Mouse (Mus musculus) embryonic fibroblast, embryonic 13.5 days (primary cell): ENCODE data around the gene Gm30191. TPM values are rescaled to one million over a fixed set of nuclear protein-coding genes. Genes with fewer than 3 reads are reported as not detected.
A peak's percentile ranks its signal among the peaks of the same experiment; 100 is the strongest.
"Not testable (repeated sequence)": the region's sequence is repeated elsewhere in the genome, so short reads cannot be mapped to it uniquely, and the experiment has no call there.

Source experiments
- H3K27ac ChIP-seq: 2 replicates; pipeline ENCODE4 v1.5.1; 2012; ENCODE audit warnings: low read length, control low read depth, inconsistent platforms; ENCODE audit not compliant: insufficient read depth
- H3K4me1 ChIP-seq: 2 replicates; pipeline ENCODE4 v1.6.1; 2011; ENCODE audit warnings: low read length; ENCODE audit not compliant: control insufficient read depth, insufficient read depth
- H3K4me3 ChIP-seq: 2 replicates; pipeline ENCODE4 v1.5.1; 2011; ENCODE audit warnings: mild to moderate bottlenecking, control low read depth, low read length; ENCODE audit not compliant: insufficient read depth
- CTCF ChIP-seq: IDR thresholded peaks from 2 replicates; pipeline ENCODE4 v1.5.1; 2011; ENCODE audit warnings: mild to moderate bottlenecking, control low read depth, low read length, moderate library complexity, borderline replicate concordance; ENCODE audit not compliant: insufficient read depth
- POLR2A ChIP-seq: IDR thresholded peaks from 2 replicates; pipeline ENCODE4 v1.6.1; 2011; ENCODE audit warnings: low read depth, mild to moderate bottlenecking, control low read depth, low read length, moderate library complexity
- polyA plus RNA-seq: library from polyadenylated mRNA; stranded (reverse); fragments of >200 nt; gene quantifications from 2 replicates; pipeline ENCODE4 v1.2.4, GENCODE M21; 2011; ENCODE audit warnings: low read depth; ENCODE audit not compliant: missing spikeins, insufficient read length

Gene Gm30191
- polyA plus RNA-seq, 1 experiment: not detected

DNA sequence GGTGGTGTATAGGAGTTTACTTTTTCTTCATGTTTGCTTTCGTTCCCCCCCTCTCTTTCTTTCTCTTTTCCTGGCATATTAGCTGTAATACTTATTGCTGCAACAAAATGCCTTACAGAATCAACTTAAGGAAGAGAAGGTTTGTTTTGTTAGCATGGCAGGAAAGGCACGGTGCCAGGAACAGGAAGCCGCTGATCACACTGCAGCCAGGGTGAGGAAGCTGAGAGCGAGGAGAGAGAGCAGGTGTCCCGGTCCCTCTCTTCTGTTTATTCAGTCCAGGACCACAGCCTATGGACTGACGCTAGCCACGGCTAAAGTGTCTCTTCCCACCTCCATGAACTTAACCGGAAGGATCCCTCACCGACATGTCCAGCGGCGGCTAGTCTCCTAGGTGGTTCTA lies 11.6 kb downstream of the Gm30191 start:
- no peaks in the 10 kb centered on the region for H3K4me1 ChIP-seq
- no peak overlapping the region for H3K4me3 ChIP-seq
- TF ChIP-seq POLR2A: no peak
- TF ChIP-seq CTCF: no peak
- H3K27ac ChIP-seq: no peak overlapping the region

GRCm38 (mm10) chr4:134263191-134263590 lies 16.5 kb downstream of the Gm30191 start:
- Histone ChIP-seq H3K4me3 (no peak overlapping the region), H3K4me1 (no peaks in the 10 kb centered on the region), H3K27ac (no peak overlapping the region)
- no peak for TF ChIP-seq POLR2A
- TF ChIP-seq CTCF: peak; percentile 80; the same call in 1 of the 2 replicates

DNA sequence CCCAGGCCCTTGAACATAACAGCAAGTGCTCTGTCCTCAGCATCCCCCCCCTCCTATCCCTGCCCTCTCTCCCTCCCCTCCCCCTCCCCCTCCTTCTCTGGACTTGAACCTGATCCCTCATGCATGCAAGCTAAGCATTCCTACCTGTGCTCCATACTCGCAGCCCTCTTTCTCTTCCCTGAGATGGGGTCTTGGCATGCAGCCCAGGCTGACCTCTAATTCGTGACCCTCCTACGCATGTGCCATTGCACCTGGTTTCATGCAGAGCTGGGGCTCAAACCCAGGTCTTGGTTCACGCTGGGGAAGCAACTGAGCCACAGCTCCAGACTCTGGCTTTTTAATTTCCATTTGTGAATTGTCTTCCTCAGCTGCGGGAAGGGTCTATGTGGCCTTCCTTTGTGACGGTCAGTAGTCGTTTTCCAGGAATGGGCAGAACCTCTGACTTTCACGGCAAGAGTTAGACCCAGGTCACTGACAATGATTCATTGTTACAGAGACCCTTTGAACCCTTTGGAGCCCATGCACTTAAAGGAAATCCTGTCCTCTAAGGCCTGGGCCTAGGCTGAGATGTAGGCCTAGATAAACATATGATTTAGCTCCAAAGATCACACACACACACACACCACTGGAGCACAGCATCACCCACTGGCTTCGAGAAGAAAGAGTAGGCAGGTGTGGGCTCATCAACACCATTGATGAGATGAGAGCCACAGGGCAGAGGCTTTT lies 19.3 kb downstream of the Gm30191 start:
- H3K27ac ChIP-seq: no peak overlapping the region
- no peaks in the 10 kb centered on the region for H3K4me1 ChIP-seq
- no peak overlapping the region for H3K4me3 ChIP-seq
- TF ChIP-seq POLR2A (no peak), CTCF (no peak)

DNA sequence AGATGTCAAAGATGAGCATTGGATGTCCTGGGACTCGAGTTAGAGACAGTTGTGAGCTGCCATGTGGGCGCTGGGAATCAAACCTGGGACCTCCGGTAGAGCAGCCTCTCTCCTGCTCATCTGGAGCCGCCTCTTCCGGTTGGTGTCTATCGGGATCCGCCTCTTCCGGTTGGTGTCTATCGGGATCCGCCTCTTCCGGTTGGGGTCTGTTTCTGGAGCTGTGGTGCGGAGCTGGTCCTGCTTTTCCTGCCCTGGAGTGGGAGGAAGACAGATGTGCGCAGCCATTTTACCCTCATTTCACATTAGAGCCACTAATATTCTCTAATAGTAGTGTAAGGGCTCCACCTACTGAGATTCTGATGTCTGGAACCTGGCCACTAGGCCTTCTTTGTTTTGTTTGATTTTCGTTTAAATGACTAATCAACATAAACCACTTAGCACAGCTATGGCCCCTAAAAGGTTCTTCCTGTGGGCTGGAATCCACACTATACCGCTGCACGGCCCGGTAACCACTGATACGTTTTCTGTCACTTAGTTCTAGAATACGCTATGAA lies 21.4 kb downstream of the Gm30191 start:
- no peak overlapping the region for H3K27ac ChIP-seq
- TF ChIP-seq POLR2A (no peak), CTCF (no peak)

DNA sequence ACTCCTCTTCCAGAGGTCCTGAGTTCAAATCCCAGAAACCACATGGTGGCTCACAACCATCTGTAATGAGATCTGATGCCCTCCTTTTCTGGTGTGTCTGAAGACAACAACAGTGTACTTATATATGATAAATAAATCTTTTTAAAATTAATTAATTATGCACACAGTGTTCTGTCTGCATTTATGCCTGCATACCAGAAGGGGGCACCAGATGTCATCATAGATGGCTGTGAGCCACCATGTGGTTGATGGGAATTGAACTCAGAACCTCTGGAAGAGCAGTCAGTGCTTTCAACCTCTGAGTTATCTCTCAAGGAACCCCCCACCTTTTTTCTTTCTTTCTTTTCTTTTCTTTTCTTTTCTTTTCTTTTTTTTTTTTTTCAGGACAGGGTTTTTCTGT lies 22.9 kb downstream of the Gm30191 start:
- H3K4me3 ChIP-seq, H3K4me1 ChIP-seq, H3K27ac ChIP-seq: not testable (repeated sequence)

More for the DNA sequence above, 21.4 kb downstream of the Gm30191 start:
- Histone ChIP-seq H3K4me1 (no peaks in the 10 kb centered on the region), H3K4me3 (no peak overlapping the region)

DNA sequence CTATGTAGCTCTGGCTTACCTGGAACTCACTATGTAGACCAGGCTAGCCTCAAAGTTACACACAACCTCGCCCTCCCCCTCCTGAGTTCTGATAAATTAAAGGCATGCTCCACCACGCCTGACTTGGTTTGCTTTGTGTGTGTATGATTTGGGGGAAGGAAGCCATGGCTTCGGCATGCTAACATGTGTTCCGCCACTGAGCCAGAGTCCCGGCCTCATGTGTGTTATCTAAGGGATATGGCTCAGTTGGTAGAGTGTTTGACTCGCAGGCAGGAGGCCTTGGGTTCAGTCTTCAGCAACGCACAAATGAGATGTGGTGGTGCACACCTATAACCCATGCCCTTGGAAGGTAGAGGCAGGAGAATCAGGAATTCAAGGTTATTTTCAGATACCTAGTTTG lies 25.2 kb downstream of the Gm30191 start:
- Histone ChIP-seq H3K4me3 (no peak overlapping the region), H3K27ac (no peak overlapping the region), H3K4me1 (no peaks in the 10 kb centered on the region)
- TF ChIP-seq POLR2A (no peak), CTCF (no peak)

DNA sequence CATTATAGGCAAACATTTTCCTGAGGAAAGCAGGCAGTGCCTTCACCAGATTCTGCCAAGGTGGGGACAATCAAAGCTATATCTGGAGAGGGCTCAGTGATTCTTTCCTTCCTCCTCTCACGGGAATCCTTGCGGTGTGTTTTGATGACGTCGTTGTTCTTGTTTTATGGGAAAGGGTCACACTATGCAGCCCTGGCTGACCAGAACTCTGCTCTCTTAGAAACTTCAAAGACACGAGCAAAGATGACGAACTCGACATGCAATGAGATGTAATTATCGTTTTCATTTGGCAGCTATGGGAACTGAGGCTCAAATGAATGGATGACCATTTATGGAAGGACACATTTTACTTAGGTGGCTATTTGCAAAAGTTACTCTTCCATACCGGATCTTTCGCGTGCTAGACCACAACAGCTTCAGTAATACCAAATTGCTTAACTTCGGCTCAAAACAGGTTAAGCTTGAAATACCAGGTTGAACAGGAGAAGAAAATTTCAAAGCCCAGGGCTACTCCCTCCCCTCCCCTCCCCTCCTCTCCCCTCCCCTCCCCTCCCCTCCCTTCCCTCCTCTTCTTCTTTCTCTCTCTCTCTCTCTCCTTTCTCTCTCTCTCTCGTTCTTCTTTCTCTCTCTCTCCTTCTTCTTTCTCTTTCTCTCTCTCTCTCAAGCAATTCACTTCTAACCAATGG lies 26.1 kb downstream of the Gm30191 start:
- TF ChIP-seq POLR2A: no peak
- no peak for TF ChIP-seq CTCF
- Histone ChIP-seq H3K4me3 (no peak overlapping the region), H3K27ac (no peak overlapping the region), H3K4me1 (no peaks in the 10 kb centered on the region)

DNA sequence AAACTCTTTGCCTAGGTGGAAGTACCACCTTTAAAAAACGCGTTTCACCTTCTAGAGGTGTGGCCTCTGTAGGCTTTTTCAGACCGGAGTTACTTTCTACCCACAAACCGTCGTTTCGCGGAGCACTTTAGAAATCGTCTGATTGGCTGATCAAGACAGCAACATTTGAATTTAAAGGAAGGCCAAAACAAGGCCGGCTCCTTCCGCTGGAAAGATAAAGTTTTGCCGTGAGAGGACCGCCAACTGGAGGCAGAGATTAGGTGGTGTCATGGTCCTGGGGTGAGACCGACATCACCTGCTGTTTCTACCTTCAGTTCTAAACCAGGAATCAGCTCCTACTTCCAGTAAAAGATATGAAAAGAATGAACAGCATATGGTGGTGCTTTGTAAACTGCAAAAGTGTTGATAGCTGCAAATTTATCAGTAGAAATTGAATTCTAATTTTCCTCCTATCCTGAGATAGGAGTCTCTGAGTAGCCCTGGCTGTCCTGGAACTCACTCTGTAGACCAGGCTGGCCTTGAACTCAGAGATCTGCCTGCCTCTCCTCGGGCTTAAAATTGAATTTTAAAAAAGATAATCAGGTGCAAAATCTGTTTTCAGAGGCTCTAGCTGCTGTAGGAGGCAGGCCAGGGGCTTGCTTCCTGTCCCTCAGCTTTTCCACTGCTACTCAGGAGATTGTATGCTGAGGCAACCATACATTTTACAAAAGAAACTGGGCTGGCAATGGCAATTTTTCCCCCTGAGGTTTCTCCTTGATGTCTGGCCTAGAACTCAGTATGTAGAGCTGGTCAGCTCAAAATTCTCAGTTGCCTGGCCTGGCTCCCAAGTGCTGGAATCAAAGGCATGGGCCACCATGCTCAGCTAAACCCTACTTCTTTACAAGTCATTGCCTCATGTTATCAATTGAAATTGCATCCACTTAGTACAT lies 26.9 kb downstream of the Gm30191 start:
- Histone ChIP-seq H3K4me1 (no peaks in the 10 kb centered on the region), H3K4me3 (no peak overlapping the region), H3K27ac (no peak overlapping the region)
- TF ChIP-seq POLR2A: no peak
- no peak for TF ChIP-seq CTCF

- H3K4me3 ChIP-seq: no peak overlapping the region
Measured at GRCm38 (mm10) chr4:134284942-134285341, 38.2 kb downstream of the Gm30191 start.

More at GRCm38 (mm10) chr4:134284942-134285341, 38.2 kb downstream of the Gm30191 start:
- TF ChIP-seq CTCF: no peak
- no peak for TF ChIP-seq POLR2A
- peaks cover 2% of the 10 kb centered on the region; the same call in 1 of the 2 replicates for H3K4me1 ChIP-seq
- no peak overlapping the region for H3K27ac ChIP-seq
